Mouse (Mus musculus) granulocyte monocyte progenitor cell, adult 5-6 weeks (primary cell): ENCODE data around the gene Gm36864. TPM values are rescaled to one million over a fixed set of nuclear protein-coding genes. Genes with fewer than 3 reads are reported as not detected.

Experiments
- ATAC-seq: replicated peaks from 2 replicates; pipeline ENCODE4 v1.8.0; 2016; ENCODE audit warnings: mild to moderate bottlenecking, moderate TSS enrichment, inconsistent platforms; ENCODE audit not compliant: poor library complexity, severe bottlenecking
- total RNA-seq, 2 experiments: library from RNA; stranded (forward) in 1 of 2; stranded (reverse) in 1 of 2; fragments of 200-712, 200-1000 nt in 1 of 2; fragments of >200 nt in 1 of 2; fragmentation: Nextera tagmentation in 1 of 2; gene quantifications; 2 replicates each; pipeline ENCODE4 v1.2.3; 2014 to 2017

Gene Gm36864
- total RNA-seq, 2 experiments from 2014 or later: not detected

DNA sequence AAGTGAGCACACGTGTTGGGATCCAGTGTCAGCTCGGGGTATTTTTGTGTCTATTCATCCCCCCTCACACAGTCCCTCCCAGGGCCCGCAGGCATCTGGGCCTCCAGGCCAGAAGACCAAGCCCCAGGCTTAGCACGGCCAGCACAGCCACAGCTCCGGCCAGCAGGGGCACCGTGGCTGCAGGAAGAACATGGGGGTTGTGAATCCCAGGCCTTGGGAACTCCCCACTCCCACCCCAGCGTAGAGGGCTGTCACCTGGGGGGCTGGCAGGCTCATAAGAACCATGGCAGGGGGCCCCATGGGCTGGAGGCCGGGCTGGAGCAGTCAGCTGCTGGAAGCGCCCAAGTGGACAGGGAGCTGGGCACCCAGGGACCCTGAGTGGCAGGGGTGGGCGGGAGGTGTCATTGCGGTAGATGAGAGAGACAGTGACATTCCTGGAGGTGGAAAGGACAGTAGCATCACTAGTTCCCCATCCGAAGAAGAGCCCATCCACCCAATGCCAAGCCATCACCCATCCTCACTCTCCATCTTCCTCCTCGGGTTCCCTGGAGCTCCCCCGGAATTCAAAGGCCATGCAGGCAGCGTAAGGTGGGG is 17.1 kb downstream of the Gm36864 start:
- no peak for ATAC-seq

DNA sequence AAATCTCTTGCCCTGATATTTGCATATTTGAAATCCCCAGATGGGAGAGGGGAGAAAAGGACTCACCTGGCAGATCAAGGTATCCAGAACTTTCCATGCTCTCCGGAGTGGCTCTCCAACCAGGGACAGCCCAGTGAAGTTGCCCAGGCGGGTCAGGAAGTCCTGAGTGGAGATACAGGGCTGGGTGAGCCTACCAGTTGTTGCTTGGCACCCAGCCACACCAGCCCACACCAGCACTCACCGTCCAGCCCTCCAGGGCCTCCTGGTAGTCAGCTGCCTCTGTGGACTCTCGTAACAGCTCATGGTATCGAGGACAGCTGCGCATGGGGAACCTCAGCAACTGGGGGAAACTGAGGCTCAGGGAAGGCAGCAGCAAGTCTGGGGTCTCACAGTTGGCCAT is 19.0 kb downstream of the Gm36864 start:
- ATAC-seq: no peak

DNA sequence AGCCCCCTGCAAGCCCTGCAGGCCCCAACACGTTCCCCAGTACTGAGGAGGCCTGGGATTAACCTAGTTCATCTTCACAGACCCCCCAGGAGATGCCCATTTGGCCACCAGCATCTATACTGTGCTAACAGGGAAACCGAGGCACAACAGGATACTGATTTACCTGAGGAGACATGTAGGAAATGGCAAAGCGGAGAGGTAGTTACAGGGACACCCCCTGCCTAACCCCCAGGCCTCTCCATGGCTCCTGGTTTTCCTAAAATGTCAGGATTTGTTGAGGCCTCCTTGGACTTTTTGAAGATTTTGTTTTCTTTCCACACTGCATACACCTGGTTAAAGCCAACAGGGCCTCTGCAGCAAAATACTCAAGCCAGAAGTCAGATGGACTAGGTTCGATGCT is 21.3 kb downstream of the Gm36864 start, which contains the start of gene Acp4:
Gene Acp4 (minus strand): TSS at position 101 of the 400 bp plus-strand sequence.
- ATAC-seq: no peak

DNA sequence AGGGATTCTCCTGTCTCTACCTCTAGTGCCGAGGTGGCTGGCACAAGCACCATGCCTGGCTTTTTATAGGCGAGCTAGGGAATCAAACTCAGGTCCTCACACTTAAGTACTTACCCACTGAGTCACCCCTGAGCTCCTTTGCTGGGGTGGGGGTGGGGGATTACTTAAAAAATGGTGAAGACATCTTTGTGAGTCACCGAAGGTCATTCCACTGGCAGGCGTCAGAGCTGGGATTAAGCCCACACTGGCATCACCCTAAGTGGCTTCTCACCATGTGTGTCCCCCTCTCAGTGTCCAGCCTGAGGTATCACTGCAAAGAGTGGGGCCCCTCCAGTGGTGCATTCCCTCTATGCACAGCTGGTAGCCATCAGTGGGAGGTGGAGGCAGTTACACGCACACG is 24.4 kb downstream of the Gm36864 start:
- ATAC-seq: no peak

DNA sequence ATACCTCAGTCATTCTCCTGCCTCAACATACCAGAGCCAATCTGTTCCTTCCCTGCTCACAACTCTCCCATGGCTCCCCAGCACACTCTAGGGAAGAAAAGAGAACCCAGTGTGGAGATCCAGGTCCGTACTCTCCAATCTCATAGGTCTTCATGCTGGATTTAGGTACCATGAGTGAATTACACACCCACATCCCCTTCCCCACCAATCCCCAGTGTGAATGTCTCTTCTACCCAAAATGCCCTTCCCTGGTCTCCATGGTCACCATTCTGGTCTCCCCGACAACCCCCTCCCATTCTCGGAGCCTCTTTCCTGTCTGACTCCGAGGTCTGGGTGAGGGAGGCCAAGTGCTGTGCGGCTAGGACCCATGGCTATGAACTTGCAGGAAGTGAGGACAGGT is 25.2 kb downstream of the Gm36864 start, which contains the start of gene Gm15517:
Gene Gm15517 (plus strand): TSS at position 301 of the 400 bp plus-strand sequence.
- ATAC-seq: no peak

DNA sequence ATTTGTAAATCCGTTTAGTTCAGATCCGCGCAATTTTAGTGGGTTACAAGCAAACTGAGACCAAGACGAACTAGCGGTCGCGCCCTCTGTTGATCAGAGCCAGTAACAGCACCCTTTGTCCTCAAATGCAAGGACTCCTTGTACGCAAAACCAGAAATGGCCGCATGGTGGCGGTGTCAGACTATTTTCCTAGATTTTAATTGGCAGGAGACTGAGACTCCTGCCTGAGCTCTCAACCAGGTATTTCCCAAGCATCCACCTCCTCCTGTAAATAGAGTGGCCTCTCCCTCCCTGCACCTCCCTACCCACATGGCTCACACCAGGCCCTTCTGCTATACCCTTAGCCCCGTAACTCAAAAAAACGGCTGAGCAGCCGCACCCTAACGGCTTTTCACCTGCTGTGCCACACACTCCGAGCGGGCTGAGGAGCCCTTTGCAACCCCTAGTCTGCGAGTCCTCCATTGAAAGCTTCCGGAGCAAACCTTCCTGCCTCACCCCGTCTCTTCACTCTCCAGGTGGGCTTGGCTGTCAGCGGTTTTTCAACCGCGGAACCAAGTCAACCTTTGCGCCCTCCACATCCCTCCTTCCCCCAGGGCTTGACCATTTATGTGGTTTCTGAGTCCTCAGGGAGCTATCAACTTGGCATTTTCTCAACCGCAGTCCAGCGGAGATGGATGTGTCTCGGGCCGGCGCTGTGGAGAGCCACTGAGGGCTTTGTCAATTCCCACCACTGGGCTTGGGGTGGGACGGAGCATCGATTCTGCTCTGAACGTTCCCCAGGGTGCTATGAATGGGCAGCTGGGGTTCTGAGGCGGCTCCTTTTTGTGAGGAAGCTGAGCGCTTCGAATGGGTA is 27.0 kb downstream of the Gm36864 start:
- peak; percentile 94 for ATAC-seq

DNA sequence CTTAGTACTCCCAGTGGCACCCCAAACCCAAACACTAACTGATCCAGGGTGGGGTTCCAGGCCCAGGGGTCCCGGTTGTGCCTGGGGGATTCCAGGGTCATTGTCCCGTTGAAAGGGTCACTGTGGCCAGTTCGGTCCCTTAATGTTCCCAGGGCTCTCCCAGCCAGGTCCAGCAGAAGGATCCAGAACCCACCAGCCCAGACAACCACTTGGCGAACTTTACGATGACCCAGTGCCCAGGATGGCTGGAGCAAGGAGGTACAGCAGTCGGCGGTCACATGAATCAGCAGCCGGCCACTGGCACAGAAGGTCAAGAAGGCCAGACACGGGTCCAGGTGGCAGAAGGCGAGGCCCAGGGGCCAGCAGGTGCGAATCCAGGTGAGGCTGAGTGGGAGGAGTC is 32.1 kb downstream of the Gm36864 start:
- ATAC-seq: no peak

DNA sequence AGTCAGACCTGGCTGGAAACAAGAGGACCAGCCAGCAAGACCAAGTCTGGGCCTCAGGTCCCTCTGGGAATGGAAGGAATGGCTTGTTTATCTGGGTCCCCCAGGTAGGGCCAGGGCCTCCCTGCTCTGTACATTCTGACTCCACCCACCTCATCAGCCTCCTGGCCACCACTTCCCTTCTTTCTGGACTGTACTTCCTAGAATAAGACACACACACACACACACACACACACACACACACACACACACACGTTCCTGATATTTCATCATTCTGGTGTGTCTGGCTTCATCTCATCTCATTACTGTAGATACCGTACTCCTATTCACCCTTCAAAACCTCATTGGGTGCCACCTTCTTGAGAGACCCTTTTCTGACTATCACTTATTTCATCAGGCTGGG is 33.4 kb downstream of the Gm36864 start:
- ATAC-seq: peak; percentile 44

DNA sequence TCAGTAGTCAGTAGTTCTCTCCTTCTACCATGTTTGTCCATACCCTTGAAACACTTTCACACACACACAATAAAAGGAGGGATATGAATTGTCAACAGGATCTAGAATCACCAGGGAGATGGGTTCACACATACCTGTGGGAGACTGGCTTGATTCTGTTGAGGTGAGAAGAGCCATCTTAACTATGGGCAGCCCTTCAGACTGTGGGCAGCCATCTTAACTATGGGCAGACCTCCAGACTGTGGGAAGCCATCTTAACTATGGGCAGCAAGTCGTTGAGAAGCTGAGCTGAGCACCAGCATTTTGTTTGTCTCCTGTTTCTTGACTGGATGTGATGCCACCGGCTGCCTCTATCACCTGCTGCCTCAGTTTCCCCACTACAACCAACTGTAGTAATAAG is 35.3 kb downstream of the Gm36864 start:
- ATAC-seq: no peak

DNA sequence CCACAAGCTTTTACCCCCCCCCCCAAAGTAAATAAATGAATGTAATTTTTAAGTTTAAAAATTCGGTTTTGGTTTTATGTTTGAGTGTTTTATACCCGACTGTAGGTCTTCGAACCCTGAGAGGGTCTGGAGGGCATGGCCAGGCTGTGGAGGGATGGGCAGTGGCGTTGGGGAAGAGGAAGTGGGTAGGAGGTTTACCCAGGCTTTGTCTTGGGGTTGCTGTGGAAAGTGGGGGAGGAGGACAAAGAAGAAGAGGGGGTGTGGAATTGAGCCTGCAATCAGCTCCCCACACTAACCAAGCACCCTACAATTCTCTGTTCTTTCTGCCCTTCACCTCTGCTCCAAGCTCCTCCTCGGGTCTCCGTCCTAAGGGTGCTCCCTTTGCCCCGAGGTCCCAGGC is 36.6 kb downstream of the Gm36864 start:
- peak; percentile 60 for ATAC-seq

DNA sequence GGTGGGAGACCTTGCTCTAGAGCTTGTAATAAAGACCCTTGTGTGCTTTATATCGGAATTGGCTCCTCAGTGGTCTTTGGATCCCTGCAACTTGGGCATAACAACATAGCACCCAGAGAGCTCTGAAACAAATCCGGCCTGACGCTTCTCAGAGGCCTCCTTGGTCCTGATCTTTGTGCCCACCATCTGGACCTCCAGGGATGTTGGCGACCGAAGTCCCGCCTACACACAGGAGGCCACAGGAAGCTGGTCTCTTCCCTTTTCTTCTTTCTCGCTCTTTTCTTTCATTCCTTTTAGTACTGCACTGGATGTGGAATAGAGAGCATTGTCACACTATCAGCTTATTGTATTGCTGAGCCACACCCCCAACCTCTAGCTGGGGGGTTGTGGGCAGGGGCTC is 37.5 kb downstream of the Gm36864 start:
- no peak for ATAC-seq

DNA sequence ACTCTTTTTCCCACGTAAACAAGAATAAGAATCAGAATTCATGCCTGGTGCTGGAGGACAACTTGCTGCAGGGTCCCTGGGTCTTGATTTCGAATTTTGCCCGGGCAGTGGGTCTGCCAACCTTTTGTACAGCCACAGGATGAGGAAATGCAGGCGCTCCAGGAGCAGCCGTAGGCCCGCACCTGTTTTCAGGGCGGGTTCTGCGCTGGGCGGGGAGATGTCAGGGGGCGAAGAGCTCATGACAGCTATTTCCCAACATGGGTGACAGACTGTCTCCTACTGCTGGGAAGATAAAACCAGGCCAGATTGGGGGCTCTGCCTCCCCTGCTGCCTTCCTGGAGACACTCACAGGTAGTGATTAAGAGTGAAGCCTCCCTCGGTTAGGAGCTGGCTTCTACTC is 38.1 kb downstream of the Gm36864 start:
- no peak for ATAC-seq

DNA sequence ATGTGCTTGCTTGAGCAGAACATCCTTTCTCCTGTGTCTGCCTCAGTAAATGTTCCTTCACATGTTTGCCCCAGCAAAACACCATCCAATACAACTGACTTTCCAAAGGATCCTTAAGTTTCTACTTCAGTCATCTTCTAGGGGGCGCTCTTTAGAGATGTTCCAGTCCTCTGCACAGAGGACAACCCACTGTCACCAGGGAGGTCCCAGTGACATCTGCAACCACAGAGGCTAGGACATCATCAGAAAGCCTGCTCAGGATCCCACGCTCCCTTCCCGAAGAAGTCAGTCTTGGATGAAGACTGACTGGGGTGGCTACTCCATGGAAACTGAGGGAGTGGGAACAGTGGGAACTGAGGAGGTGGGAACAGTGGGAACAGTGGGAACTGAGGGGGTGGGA is 39.6 kb downstream of the Gm36864 start:
- no peak for ATAC-seq

DNA sequence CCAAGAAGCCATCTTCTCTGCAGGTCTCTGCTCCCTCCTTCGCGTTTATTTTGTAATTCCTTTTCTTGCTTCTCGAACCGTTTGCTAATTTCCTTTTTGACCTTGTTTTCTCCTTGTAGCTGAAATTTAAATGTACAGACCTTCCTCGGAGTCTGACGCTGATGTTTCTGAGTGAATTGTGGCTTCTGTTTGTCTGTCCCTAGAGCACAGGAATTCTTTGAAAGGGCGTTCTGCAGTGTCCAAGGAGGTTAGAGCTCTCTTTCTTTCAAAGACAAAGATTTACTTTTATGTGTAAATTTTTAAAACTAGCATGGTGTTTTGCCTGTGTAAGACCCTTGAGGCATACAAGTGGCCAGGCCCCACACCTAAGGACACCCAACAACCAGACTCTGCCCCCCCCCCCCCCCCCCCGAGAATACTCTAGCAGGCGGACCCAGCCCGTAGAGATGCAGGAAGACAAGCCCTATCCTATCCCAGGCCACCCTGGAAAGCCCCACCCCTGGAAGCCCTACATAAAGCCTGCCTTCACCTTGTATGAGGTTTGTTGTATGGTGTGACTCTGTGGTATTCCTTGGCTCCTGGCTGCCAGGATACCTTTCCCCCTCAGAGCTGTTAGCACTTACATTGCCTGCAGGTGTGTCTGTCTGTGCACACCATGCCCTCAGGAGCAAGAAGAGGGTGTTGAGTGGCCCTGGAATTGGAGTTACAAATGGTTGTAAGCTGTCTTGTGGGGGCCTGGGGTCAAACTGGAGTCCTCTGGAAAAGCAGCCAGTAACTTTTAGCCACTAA is 40.7 kb downstream of the Gm36864 start:
- no peak for ATAC-seq

DNA sequence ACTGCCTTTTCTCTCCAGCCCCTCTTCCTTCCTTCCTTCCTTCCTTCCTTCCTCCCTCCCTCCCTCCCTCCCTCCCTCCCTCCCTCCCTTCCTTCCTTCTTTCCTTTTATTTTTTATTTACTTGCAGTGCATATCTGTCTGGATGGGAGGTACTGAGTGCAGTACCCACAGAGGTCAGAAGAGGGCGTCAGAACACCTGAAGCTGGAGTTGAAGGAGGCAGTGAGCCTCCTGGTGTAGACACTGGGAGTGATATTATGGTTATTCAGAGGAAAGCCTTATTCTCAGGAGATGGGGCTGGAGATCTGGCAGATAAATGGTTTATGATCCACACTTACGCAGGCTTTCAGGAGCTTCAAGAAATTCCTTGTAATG is 41.3 kb downstream of the Gm36864 start:
- peak; percentile 36; the same call in 1 of the 2 replicates for ATAC-seq

DNA sequence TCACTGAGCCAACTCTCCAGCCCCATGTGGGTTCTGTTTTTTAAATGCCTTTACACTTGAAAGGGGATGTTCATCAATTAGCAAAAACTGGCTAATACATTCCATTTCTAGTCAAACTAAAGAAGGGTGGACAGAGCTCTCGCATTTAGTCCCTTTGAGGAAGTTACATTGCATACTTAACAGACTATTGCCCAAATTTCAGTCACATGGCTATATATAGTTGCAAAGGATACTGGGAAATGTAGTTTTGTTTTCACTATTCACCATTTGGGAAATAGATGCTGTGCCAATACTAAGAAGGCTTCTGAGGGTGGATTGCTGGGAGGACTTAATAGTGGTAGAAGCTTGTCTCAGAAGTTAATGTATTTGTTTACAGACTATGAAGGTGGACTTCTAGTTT is 45.0 kb downstream of the Gm36864 start:
- peak; percentile 90 for ATAC-seq

DNA sequence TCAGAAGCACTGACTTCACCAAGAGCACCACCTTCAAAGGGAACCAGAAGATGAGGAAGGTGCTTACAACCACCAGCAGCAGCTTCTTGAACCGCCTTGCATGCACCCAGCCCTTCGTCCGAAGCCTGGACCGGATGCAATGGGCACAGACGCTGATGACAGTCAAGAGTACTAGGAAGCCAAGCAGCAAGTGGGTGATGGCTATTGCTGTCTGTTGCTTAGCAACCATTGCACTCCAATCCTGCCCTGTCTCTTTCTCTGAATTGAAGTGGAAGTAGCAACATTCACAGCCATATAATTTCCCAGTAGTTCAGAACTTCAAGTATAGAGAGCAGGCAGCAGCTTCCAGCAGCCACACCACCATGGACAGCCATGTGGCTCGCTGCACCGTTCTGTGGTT is 45.6 kb downstream of the Gm36864 start:
- ATAC-seq: no peak

DNA sequence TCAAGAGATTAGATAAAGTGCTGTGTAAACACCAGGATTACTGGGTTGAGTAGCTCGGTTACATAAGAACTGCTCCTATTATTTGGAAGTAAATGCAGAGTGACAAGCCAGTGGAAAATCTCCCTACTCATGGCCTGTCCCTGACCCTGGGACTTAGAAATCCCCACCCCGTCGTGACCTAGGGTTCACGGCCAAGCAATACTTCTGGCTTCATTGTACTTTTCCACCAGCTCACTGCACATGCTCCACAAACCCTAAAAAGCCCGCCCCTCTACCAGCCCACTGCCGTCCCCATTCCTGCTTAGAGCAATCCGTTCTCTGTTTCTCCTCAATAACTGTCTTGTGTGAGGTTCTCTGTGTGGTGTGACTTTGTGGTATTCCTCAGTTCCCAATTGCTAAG is 51.8 kb downstream of the Gm36864 start:
- ATAC-seq: no peak

DNA sequence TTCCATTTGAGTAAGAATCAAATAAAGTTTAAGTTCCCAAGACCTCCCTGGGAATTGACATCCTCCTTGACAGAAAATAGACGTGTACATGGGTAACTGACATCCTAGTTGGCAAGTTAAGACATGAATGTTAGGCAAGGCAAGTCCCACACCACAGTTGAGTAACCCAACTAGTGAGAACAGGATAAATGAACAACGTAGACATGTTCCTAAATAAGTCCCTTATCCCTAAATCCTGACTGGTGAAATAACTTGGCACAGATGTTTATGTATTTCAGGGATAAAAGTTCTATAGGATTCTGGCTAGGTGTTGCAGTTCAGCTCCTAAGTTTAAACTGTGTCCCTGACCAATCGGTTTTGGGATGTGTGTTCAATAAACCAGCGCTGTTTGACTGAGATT is 55.0 kb downstream of the Gm36864 start:
- ATAC-seq: no peak

DNA sequence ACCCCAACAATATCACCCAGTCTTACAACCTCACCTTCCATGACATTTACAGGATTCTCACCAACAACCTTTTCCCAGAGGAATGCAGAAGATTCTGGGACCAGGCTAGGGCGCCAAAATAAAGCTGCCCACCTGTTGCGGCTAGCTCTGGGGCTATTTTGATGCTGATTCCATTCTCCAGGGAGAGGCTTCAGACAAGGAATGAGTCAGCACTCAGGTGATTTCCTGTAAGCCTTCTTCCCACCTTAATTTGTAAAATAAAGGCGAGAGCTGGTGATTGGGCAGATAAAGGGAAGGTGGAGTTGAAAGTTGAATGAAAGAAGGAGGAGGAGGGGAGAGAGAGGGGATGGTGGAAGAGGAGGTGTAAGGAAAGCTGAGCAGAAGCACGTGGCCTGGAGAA is 55.4 kb downstream of the Gm36864 start:
- ATAC-seq: no peak
